Mouse (Mus musculus): Measurements from ENCODE around the gene Actn1. TPM values are rescaled to one million over a fixed set of nuclear protein-coding genes. Genes with fewer than 3 reads are reported as not detected.

The Actn1 gene
- polyA plus RNA-seq, 1 experiment from 2014 or later, result 81.7 TPM

GRCm38 (mm10) chr12:80131359-80132249, 128.6 kb downstream of the Actn1 start:
- no peak for ATAC-seq (ENCODE audit: insufficient number of reproducible peaks, insufficient read depth, low FRiP score, low read depth)
- no peaks in the 10 kb centered on the region for H3K9me3 ChIP-seq (ENCODE audit: control insufficient read depth, low read depth, low read length)
- 46% methylated on average over 17 of the region's 17 CpGs for WGBS

GRCm38 (mm10) chr12:80130558-80131358, 129.4 kb downstream of the Actn1 start:
- H3K27me3 ChIP-seq (ENCODE audit: control insufficient read depth, insufficient read depth, low read length), result no peaks in the 10 kb centered on the region

More at GRCm38 (mm10) chr12:80131359-80132249, 128.6 kb downstream of the Actn1 start:
- no peaks in the 10 kb centered on the region for H3K36me3 ChIP-seq (ENCODE audit: control insufficient read depth, insufficient read depth, low read length)
- peaks cover 26% of the 10 kb centered on the region for H3K4me1 ChIP-seq (ENCODE audit: control insufficient read depth, insufficient read depth, low read length)
- peak overlapping the region; percentile 97 for H3K9ac ChIP-seq (replicated peaks; ENCODE audit: low read depth, low read length)
- H3K4me3 ChIP-seq (ENCODE audit: low read depth, low read length), result peak overlapping the region; percentile 51
- H3K4me2 ChIP-seq (replicated peaks; ENCODE audit: low read depth, low read length), result peak overlapping the region; percentile 75
- no peaks in the 10 kb centered on the region for H3K27me3 ChIP-seq (ENCODE audit: control insufficient read depth, insufficient read depth, low read length)
- peak overlapping the region; percentile 98 for H3K27ac ChIP-seq (ENCODE audit: low read length)

GRCm38 (mm10) chr12:80129531-80129930, 130.6 kb downstream of the Actn1 start:
- Histone ChIP-seq H3K27me3 (ENCODE audit: control insufficient read depth, insufficient read depth, low read length) (no peaks in the 10 kb centered on the region), H3K9ac (replicated peaks; ENCODE audit: low read depth, low read length) (no peak overlapping the region), H3K27ac (ENCODE audit: low read length) (peak overlapping the region; percentile 98), H3K4me1 (ENCODE audit: control insufficient read depth, insufficient read depth, low read length) (peaks cover 38% of the 10 kb centered on the region), H3K4me2 (replicated peaks; ENCODE audit: low read depth, low read length) (no peak overlapping the region), H3K4me3 (ENCODE audit: low read depth, low read length) (no peak overlapping the region), H3K36me3 (ENCODE audit: control insufficient read depth, insufficient read depth, low read length) (peaks cover 5% of the 10 kb centered on the region; the same call in 1 of the 2 replicates), H3K9me3 (ENCODE audit: control insufficient read depth, low read depth, low read length) (no peaks in the 10 kb centered on the region)
- 94% methylated on average over 8 of the region's 8 CpGs for WGBS
- no peak for ATAC-seq (ENCODE audit: insufficient number of reproducible peaks, insufficient read depth, low FRiP score, low read depth)

More at GRCm38 (mm10) chr12:80130558-80131358, 129.4 kb downstream of the Actn1 start:
- 6% methylated on average over 5 of the region's 6 CpGs for WGBS
- peak overlapping the region; percentile 75 for H3K4me2 ChIP-seq (replicated peaks; ENCODE audit: low read depth, low read length)
- peak; percentile 62 for ATAC-seq (ENCODE audit: insufficient number of reproducible peaks, insufficient read depth, low FRiP score, low read depth)
- peak overlapping the region; percentile 98 for H3K27ac ChIP-seq (ENCODE audit: low read length)
- no peak overlapping the region; the same call in 1 of the 2 replicates for H3K9ac ChIP-seq (replicated peaks; ENCODE audit: low read depth, low read length)
- H3K4me3 ChIP-seq (ENCODE audit: low read depth, low read length), result peak overlapping the region; percentile 16
- no peaks in the 10 kb centered on the region for H3K9me3 ChIP-seq (ENCODE audit: control insufficient read depth, low read depth, low read length)
- no peaks in the 10 kb centered on the region for H3K36me3 ChIP-seq (ENCODE audit: control insufficient read depth, insufficient read depth, low read length)
- H3K4me1 ChIP-seq (ENCODE audit: control insufficient read depth, insufficient read depth, low read length), result peaks cover 26% of the 10 kb centered on the region

GRCm38 (mm10) chr12:80127191-80127762, 132.9 kb downstream of the Actn1 start:
- Histone ChIP-seq H3K9me3 (ENCODE audit: control insufficient read depth, low read depth, low read length) (no peaks in the 10 kb centered on the region), H3K4me2 (replicated peaks; ENCODE audit: low read depth, low read length) (no peak overlapping the region), H3K27ac (ENCODE audit: low read length) (no peak overlapping the region), H3K27me3 (ENCODE audit: control insufficient read depth, insufficient read depth, low read length) (no peaks in the 10 kb centered on the region), H3K4me1 (ENCODE audit: control insufficient read depth, insufficient read depth, low read length) (peaks cover 61% of the 10 kb centered on the region), H3K36me3 (ENCODE audit: control insufficient read depth, insufficient read depth, low read length) (peaks cover 5% of the 10 kb centered on the region; the same call in 1 of the 2 replicates), H3K9ac (replicated peaks; ENCODE audit: low read depth, low read length) (no peak overlapping the region), H3K4me3 (ENCODE audit: low read depth, low read length) (no peak overlapping the region)
- no peak for ATAC-seq (ENCODE audit: insufficient number of reproducible peaks, insufficient read depth, low FRiP score, low read depth)
- 87% methylated on average over 5 of the region's 5 CpGs for WGBS

GRCm38 (mm10) chr12:80125316-80125715, 134.9 kb downstream of the Actn1 start:
- Histone ChIP-seq H3K27ac (ENCODE audit: low read length) (peak overlapping the region; percentile 21; the same call in 1 of the 2 replicates), H3K4me2 (replicated peaks; ENCODE audit: low read depth, low read length) (no peak overlapping the region), H3K9me3 (ENCODE audit: control insufficient read depth, low read depth, low read length) (no peaks in the 10 kb centered on the region), H3K9ac (replicated peaks; ENCODE audit: low read depth, low read length) (no peak overlapping the region), H3K36me3 (ENCODE audit: control insufficient read depth, insufficient read depth, low read length) (peaks cover 8% of the 10 kb centered on the region; the same call in 1 of the 2 replicates), H3K4me1 (ENCODE audit: control insufficient read depth, insufficient read depth, low read length) (peaks cover 53% of the 10 kb centered on the region), H3K4me3 (ENCODE audit: low read depth, low read length) (no peak overlapping the region), H3K27me3 (ENCODE audit: control insufficient read depth, insufficient read depth, low read length) (no peaks in the 10 kb centered on the region)
- 77% methylated on average over 5 of the region's 5 CpGs for WGBS
- no peak for ATAC-seq (ENCODE audit: insufficient number of reproducible peaks, insufficient read depth, low FRiP score, low read depth)

- Histone ChIP-seq H3K27me3 (ENCODE audit: control insufficient read depth, insufficient read depth, low read length) (no peaks in the 10 kb centered on the region), H3K27ac (ENCODE audit: low read length) (peak overlapping the region; percentile 92; the same call in 1 of the 2 replicates), H3K4me2 (replicated peaks; ENCODE audit: low read depth, low read length) (no peak overlapping the region), H3K36me3 (ENCODE audit: control insufficient read depth, insufficient read depth, low read length) (peaks cover 12% of the 10 kb centered on the region; the same call in 1 of the 2 replicates), H3K9ac (replicated peaks; ENCODE audit: low read depth, low read length) (no peak overlapping the region), H3K9me3 (ENCODE audit: control insufficient read depth, low read depth, low read length) (no peaks in the 10 kb centered on the region), H3K4me3 (ENCODE audit: low read depth, low read length) (no peak overlapping the region), H3K4me1 (ENCODE audit: control insufficient read depth, insufficient read depth, low read length) (peaks cover 48% of the 10 kb centered on the region)
- no peak for ATAC-seq (ENCODE audit: insufficient number of reproducible peaks, insufficient read depth, low FRiP score, low read depth)
- 74% methylated on average over 3 of the region's 3 CpGs for WGBS
Measured at GRCm38 (mm10) chr12:80124756-80125155, 135.4 kb downstream of the Actn1 start.

- H3K9ac ChIP-seq (replicated peaks; ENCODE audit: low read depth, low read length), result no peak overlapping the region
- 49% methylated on average over 3 of the region's 3 CpGs for WGBS
Measured at GRCm38 (mm10) chr12:80124211-80124610, 136.0 kb downstream of the Actn1 start.

More at GRCm38 (mm10) chr12:80124211-80124610, 136.0 kb downstream of the Actn1 start:
- H3K4me3 ChIP-seq (ENCODE audit: low read depth, low read length), result no peak overlapping the region
- no peaks in the 10 kb centered on the region for H3K9me3 ChIP-seq (ENCODE audit: control insufficient read depth, low read depth, low read length)
- H3K27me3 ChIP-seq (ENCODE audit: control insufficient read depth, insufficient read depth, low read length), result no peaks in the 10 kb centered on the region
- peaks cover 13% of the 10 kb centered on the region; the same call in 1 of the 2 replicates for H3K36me3 ChIP-seq (ENCODE audit: control insufficient read depth, insufficient read depth, low read length)
- peaks cover 46% of the 10 kb centered on the region for H3K4me1 ChIP-seq (ENCODE audit: control insufficient read depth, insufficient read depth, low read length)
- ATAC-seq (ENCODE audit: insufficient number of reproducible peaks, insufficient read depth, low FRiP score, low read depth), result no peak
- H3K4me2 ChIP-seq (replicated peaks; ENCODE audit: low read depth, low read length), result 0 out of 2 replicates have a peak overlapping the region, but pooled peaks have one; percentile 4
- peak overlapping the region; percentile 92 for H3K27ac ChIP-seq (ENCODE audit: low read length)

Data from stomach, embryonic 14.5 days (tissue).